Comparison of ENCODE assay signal across 1 mouse cellular context in the genomic region with DNA sequence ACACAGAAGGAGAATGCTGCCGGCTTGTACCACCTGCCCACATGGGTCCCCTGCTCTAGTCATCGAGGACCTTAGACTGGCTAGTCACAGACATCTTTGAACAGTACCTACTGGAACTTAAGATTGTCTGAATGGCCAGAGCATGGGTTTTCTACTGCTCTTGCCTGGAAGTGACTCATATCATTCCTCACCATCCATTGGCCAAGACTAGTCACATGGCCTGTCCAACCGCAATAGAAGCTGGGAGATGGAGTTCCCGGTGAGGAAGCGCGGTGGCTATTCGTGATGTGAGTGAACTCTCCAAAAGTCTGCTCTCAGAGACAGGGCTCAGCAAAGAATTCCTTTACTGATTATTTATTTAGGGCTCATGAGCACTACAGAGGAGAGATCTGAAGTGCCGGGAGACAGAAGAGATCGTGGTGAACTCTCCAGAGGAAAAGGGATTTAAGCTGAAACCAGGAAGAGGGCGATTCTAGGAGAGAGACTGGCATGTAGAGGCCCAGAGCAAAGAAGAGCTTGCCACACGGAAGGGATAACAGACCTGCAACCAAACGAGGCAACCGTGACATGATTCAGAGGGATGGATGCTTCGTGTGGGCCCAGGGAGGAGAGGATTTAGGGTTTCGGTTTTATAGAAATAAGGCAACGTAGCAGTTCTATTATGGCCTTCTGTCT.
TF ChIP-seq lines count a peak whose summit lies in the region.

No protein-coding gene starts in this region.

TF ChIP-seq in MEL, 35 proteins besides CTCF, POLR2A, EP300 and RAD21 (continued from another document):
- TF ChIP-seq POLR2AphosphoS5 (IDR thresholded peaks at IDR 0.05; ENCODE audit: borderline replicate concordance, low read depth, low read length), result no peak
- TF ChIP-seq GABPA (IDR thresholded peaks at IDR 0.05; ENCODE audit: low read depth, low read length), result no peak
- peak; percentile 99 for TF ChIP-seq SIN3A (IDR thresholded peaks at IDR 0.05; ENCODE audit: low read length)
- peak; percentile 89 for TF ChIP-seq POLR2AphosphoS2 (IDR thresholded peaks at IDR 0.05; ENCODE audit: low read length)
- peak; percentile 91 to 96 for TF ChIP-seq USF2 (IDR thresholded peaks at IDR 0.05; ENCODE audit: borderline replicate concordance in 1 of 2, insufficient read depth in 1 of 2, low read depth in 1 of 2, low read length in 2 of 2)
- TF ChIP-seq MYC (IDR thresholded peaks at IDR 0.05; ENCODE audit: low read depth, low read length), result peak; percentile 70; the same call in 1 of the 2 replicates
- peak; percentile 78 for TF ChIP-seq NELFE (IDR thresholded peaks at IDR 0.05; ENCODE audit: low read depth, low read length)
- peak; percentile 98 for TF ChIP-seq MAX (IDR thresholded peaks at IDR 0.05; ENCODE audit: low read length)
- no peak for TF ChIP-seq ZKSCAN1 (IDR thresholded peaks at IDR 0.05; ENCODE audit: low read depth, low read length)
- no peak for TF ChIP-seq E2F4 (IDR thresholded peaks at IDR 0.05; ENCODE audit: borderline replicate concordance, low read depth, low read length)
- TF ChIP-seq NRF1 (IDR thresholded peaks at IDR 0.05; ENCODE audit: insufficient read depth, low read depth, low read length, poor library complexity, severe bottlenecking), result no peak
- TF ChIP-seq ZC3H11A (IDR thresholded peaks at IDR 0.05; ENCODE audit: low read depth, low read length), result no peak
- TF ChIP-seq BHLHE40 (IDR thresholded peaks at IDR 0.05; ENCODE audit: borderline replicate concordance, low read depth, low read length), result no peak
- TF ChIP-seq GATA1 (IDR thresholded peaks at IDR 0.05; ENCODE audit: low read depth, low read length), result peak; percentile 88
- TF ChIP-seq MEF2A (IDR thresholded peaks at IDR 0.05; ENCODE audit: extremely low read depth, insufficient replicate concordance, low read depth, low read length, poor library complexity, severe bottlenecking), result no peak
- TF ChIP-seq CHD2 (IDR thresholded peaks at IDR 0.05; ENCODE audit: low read length), result no peak
- TF ChIP-seq HCFC1 (IDR thresholded peaks at IDR 0.05; ENCODE audit: low read depth, low read length), result peak; percentile 99
- peak; percentile 97 for TF ChIP-seq JUND (IDR thresholded peaks at IDR 0.05; ENCODE audit: low read depth, low read length)
- 0 out of 2 replicates have a peak, but pooled peaks have one; percentile 15 for TF ChIP-seq MAZ (IDR thresholded peaks at IDR 0.05; ENCODE audit: low read depth, low read length)
- peak; percentile 43; the same call in 1 of the 2 replicates for TF ChIP-seq TCF12 (IDR thresholded peaks at IDR 0.05; ENCODE audit: low read depth, low read length)
- peak; percentile 66; the same call in 1 of the 2 replicates for TF ChIP-seq ZMIZ1 (IDR thresholded peaks at IDR 0.05; ENCODE audit: low read depth, low read length)
- TF ChIP-seq MYB (IDR thresholded peaks at IDR 0.05; ENCODE audit: low read depth, low read length), result no peak
- peak; percentile 92 for TF ChIP-seq MXI1 (IDR thresholded peaks at IDR 0.05; ENCODE audit: low read depth, low read length)
- no peak for TF ChIP-seq RCOR1 (IDR thresholded peaks at IDR 0.05; ENCODE audit: low read depth, low read length)
- TF ChIP-seq USF1 (IDR thresholded peaks at IDR 0.05; ENCODE audit: low read depth, low read length), result peak; percentile 99
- peak; percentile 93 for TF ChIP-seq TBP (IDR thresholded peaks at IDR 0.05; ENCODE audit: low read depth, low read length)
- no peak for TF ChIP-seq UBTF (IDR thresholded peaks at IDR 0.05; ENCODE audit: borderline replicate concordance, insufficient read depth, low read depth, low read length)
- TF ChIP-seq ELF1 (IDR thresholded peaks at IDR 0.05; ENCODE audit: low read depth, low read length), result peak; percentile 84
- no peak for TF ChIP-seq ETS1 (IDR thresholded peaks at IDR 0.05; ENCODE audit: low read depth, low read length)
